Mouse (Mus musculus) heart, embryonic 15.5 days (tissue): ENCODE results near the gene Mecom. TPM values are rescaled to one million over a fixed set of nuclear protein-coding genes. Genes with fewer than 3 reads are reported as not detected.

Experiments
- ATAC-seq: fragments of 200-750 bp; cut with Nextera tagmentation; replicated peaks from 2 replicates; pipeline ENCODE4 v1.8.0; 2017; ENCODE audit warnings: low read depth, moderate TSS enrichment; ENCODE audit not compliant: insufficient number of reproducible peaks, insufficient read depth, low FRiP score
- H3K27ac ChIP-seq: fragments of 300-500 bp; sonication (generic); 2 replicates; pipeline ENCODE4 v1.5.1; 2015; ENCODE audit warnings: mild to moderate bottlenecking, inconsistent platforms
- H3K27me3 ChIP-seq: fragments of 300-500 bp; sonication (generic); 2 replicates; pipeline ENCODE4 v1.6.1; 2015; ENCODE audit warnings: inconsistent platforms
- H3K36me3 ChIP-seq: fragments of 300-500 bp; sonication (generic); 2 replicates; pipeline ENCODE4 v1.6.1; 2015; ENCODE audit warnings: mild to moderate bottlenecking, inconsistent platforms
- H3K4me1 ChIP-seq: fragments of 300-500 bp; sonication (generic); replicated peaks from 2 replicates; pipeline ENCODE4 v1.6.1; 2015; ENCODE audit warnings: inconsistent platforms
- H3K4me2 ChIP-seq: fragments of 300-500 bp; sonication (generic); 2 replicates; pipeline ENCODE4 v1.6.1; 2015; ENCODE audit warnings: inconsistent platforms, mild to moderate bottlenecking, moderate library complexity
- H3K4me3 ChIP-seq: fragments of 300-500 bp; sonication (generic); 2 replicates; pipeline ENCODE4 v1.5.1; 2015; ENCODE audit warnings: mild to moderate bottlenecking, inconsistent platforms
- H3K9ac ChIP-seq: fragments of 300-500 bp; sonication (generic); 2 replicates; pipeline ENCODE4 v1.6.1; 2015; ENCODE audit warnings: mild to moderate bottlenecking, inconsistent platforms
- H3K9me3 ChIP-seq: fragments of 300-500 bp; sonication (generic); replicated peaks from 2 replicates; pipeline ENCODE4 v1.6.1; 2016; ENCODE audit warnings: inconsistent platforms
- WGBS: fragments of 180-500 bp; shearing (Covaris S2); methylation state at CpG from one replicate; pipeline ENCODE4 v1.1.7; 2015; ENCODE audit warnings: mixed read lengths; 5-methylcytosine and 5-hydroxymethylcytosine counted together
- polyA plus RNA-seq: library from polyadenylated mRNA; unstranded; fragments of >200 nt; fragmentation: Nextera tagmentation; extraction: Ambion mirVana; gene quantifications from 2 replicates; pipeline ENCODE4 v1.2.1, GENCODE M21; 2015

Mecom gene
- polyA plus RNA-seq, 1 experiment from 2014 or later = 17.3 TPM

DNA sequence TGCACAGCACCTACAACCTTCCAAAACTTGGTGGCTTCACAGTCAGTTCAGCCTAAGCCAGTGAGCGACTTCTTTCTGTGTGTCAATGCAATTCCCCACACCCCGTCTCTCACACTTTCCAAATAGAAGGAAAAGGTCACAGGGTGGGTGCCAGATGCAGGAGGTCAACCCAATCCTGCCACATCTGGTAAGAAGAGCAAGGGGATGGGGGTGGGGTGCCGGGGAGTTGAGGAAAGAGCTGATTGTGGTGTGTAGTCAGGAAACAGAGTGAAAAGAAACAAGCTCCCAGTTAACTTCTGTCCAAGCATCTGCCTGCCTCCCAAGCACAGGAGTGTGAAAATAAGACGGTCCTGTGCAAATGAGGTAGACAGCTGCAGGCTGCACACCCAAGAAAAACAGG, 408.1 kb downstream of the Mecom start:
- H3K4me2 ChIP-seq = no peak overlapping the region
- H3K9ac ChIP-seq = no peak overlapping the region
- no peaks in the 10 kb centered on the region for H3K27me3 ChIP-seq
- no peak overlapping the region for H3K4me3 ChIP-seq
- H3K4me1 ChIP-seq = no peaks in the 10 kb centered on the region
- H3K36me3 ChIP-seq = no peaks in the 10 kb centered on the region
- no peak for ATAC-seq
- H3K9me3 ChIP-seq = no peaks in the 10 kb centered on the region
- H3K27ac ChIP-seq = no peak overlapping the region
- WGBS = 64% methylated on average over 4 of the region's 4 CpGs

DNA sequence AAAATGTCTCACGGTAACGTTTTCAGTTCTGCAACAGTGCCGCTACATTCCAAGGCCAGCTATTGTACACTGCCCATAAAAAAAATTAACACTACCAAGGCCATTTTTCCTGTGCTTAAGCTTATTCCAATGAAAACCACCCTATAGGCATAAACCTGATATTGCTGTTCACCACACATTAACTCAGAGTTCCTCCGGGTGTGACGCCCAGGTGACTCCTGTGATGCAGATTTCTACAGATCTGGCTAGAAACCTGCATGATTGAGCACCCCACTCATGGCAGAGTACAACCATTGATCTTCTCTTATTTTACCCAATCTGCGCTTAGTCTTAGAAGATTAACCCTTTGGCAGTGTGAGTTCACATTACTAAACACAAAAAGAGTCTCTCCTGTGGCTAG, 409.2 kb downstream of the Mecom start:
- Histone ChIP-seq H3K4me1 (no peaks in the 10 kb centered on the region), H3K27ac (no peak overlapping the region), H3K9me3 (no peaks in the 10 kb centered on the region), H3K36me3 (no peaks in the 10 kb centered on the region), H3K4me2 (no peak overlapping the region), H3K9ac (no peak overlapping the region), H3K27me3 (no peaks in the 10 kb centered on the region), H3K4me3 (no peak overlapping the region)
- ATAC-seq = no peak
- 86% methylated on average over 6 of the region's 6 CpGs for WGBS

DNA sequence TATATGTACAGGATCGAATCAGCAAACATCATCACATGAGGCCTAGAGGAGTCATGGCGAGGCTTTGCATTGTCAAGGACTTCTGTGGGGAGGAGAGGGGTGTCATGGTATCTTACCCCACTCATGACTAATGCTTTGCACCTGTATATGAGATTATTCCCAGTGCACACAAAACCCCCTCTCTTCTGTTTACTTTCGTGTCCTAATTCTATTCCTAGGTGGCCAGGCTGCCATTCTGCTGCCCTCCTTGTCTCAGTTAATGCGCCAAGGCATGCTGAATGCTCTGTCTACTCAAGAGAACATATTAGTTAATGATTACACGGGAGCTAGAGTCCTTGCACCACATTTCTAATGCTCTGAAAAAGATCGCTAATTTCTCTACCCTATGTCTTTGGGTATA, 412.0 kb downstream of the Mecom start:
- H3K27ac ChIP-seq = no peak overlapping the region
- H3K36me3 ChIP-seq = no peaks in the 10 kb centered on the region
- WGBS = 81% methylated on average over 6 of the region's 6 CpGs
- no peak for ATAC-seq
- no peaks in the 10 kb centered on the region for H3K9me3 ChIP-seq
- no peak overlapping the region for H3K4me3 ChIP-seq
- H3K4me2 ChIP-seq = no peak overlapping the region
- H3K4me1 ChIP-seq = no peaks in the 10 kb centered on the region
- H3K9ac ChIP-seq = no peak overlapping the region
- H3K27me3 ChIP-seq = no peaks in the 10 kb centered on the region

GRCm38 (mm10) chr3:30135119-30135518, 412.7 kb downstream of the Mecom start:
- no peak for ATAC-seq
- WGBS = 63% methylated on average over 1 of the region's 1 CpGs

DNA sequence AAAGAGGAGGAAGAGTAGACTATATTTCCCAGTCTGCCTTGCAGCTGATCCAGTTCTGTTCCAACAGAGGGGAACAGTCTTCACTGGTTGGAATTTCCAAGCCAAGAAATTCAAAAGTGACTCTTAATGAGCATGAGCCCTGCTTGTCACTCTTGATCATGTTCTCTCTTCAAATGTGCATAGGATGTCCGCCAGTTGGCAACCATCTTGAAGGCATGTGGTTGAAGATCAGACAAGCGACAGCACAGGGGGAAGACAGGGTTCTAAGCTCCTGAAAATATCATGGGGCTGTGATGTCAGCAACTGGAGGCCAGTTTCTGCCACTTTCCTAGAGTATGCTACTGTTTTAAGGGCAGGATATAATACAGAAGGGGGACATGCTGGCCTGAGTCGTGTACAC, 414.8 kb downstream of the Mecom start:
- H3K9ac ChIP-seq = no peak overlapping the region
- H3K4me2 ChIP-seq = no peak overlapping the region
- no peaks in the 10 kb centered on the region for H3K9me3 ChIP-seq
- H3K27me3 ChIP-seq = no peaks in the 10 kb centered on the region
- WGBS = 78% methylated on average over 3 of the region's 3 CpGs
- H3K4me3 ChIP-seq = no peak overlapping the region
- H3K36me3 ChIP-seq = no peaks in the 10 kb centered on the region
- H3K4me1 ChIP-seq = no peaks in the 10 kb centered on the region
- H3K27ac ChIP-seq = no peak overlapping the region
- ATAC-seq = no peak

More at GRCm38 (mm10) chr3:30135119-30135518, 412.7 kb downstream of the Mecom start:
- H3K9ac ChIP-seq = no peak overlapping the region
- H3K27me3 ChIP-seq = no peaks in the 10 kb centered on the region
- H3K27ac ChIP-seq = no peak overlapping the region
- H3K36me3 ChIP-seq = no peaks in the 10 kb centered on the region
- H3K4me3 ChIP-seq = no peak overlapping the region
- no peaks in the 10 kb centered on the region for H3K4me1 ChIP-seq
- H3K4me2 ChIP-seq = no peak overlapping the region
- H3K9me3 ChIP-seq = no peaks in the 10 kb centered on the region

DNA sequence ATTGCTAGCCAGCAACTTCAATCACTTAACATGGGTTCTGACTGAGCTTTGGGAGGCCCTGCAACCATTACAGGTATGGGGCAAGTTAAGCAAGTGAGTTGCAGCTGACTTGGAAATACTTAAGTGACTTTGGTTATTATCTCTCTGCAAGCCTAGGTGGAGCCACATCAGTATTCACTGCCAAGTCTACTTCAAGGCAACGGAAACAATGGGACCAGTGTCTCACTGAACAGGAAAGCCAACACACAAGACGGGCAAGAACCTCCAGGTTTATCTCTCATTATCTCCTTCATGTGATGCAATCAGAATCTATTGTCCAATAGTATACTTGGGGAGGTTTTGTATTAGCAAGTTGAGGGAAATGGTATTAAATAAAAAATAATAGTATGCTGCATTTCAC, 415.4 kb downstream of the Mecom start:
- Histone ChIP-seq H3K9ac (no peak overlapping the region), H3K36me3 (no peaks in the 10 kb centered on the region), H3K27ac (no peak overlapping the region), H3K9me3 (no peaks in the 10 kb centered on the region), H3K4me1 (no peaks in the 10 kb centered on the region), H3K4me2 (no peak overlapping the region), H3K4me3 (no peak overlapping the region), H3K27me3 (no peaks in the 10 kb centered on the region)
- ATAC-seq = no peak
- 71% methylated on average over 2 of the region's 2 CpGs for WGBS

DNA sequence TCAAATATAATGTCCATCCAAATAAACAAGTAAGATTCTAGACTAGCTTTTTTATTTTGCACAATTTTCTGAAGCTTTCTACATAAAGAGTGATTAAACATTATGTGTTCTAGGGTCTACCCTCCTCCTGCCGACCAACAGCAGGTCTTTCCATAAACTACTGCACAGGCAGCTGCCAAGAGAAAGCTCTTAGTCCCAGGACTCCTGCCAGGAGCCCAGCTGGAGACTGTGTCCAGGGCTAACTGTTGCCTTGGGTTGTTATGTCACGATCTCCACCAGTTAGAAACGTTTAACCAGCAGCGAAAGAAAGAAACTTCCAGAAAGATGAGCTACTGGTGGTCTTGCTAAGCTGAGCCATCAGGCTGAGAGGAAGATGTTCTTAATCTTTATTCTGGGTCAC, 417.3 kb downstream of the Mecom start:
- H3K27ac ChIP-seq = no peak overlapping the region
- H3K27me3 ChIP-seq = no peaks in the 10 kb centered on the region
- WGBS = 47% methylated on average over 4 of the region's 4 CpGs
- H3K9ac ChIP-seq = no peak overlapping the region
- ATAC-seq = no peak
- no peaks in the 10 kb centered on the region for H3K36me3 ChIP-seq
- no peak overlapping the region for H3K4me3 ChIP-seq
- H3K4me1 ChIP-seq = no peaks in the 10 kb centered on the region
- no peaks in the 10 kb centered on the region for H3K9me3 ChIP-seq
- no peak overlapping the region for H3K4me2 ChIP-seq

- Histone ChIP-seq H3K36me3 (no peaks in the 10 kb centered on the region), H3K4me3 (no peak overlapping the region), H3K4me1 (no peaks in the 10 kb centered on the region), H3K27ac (no peak overlapping the region), H3K9ac (no peak overlapping the region), H3K9me3 (no peaks in the 10 kb centered on the region), H3K27me3 (no peaks in the 10 kb centered on the region), H3K4me2 (no peak overlapping the region)
- 77% methylated on average over 3 of the region's 3 CpGs for WGBS
- ATAC-seq = no peak
These were observed 425.2 kb downstream of the Mecom start for GRCm38 (mm10) chr3:30122618-30123017.

DNA sequence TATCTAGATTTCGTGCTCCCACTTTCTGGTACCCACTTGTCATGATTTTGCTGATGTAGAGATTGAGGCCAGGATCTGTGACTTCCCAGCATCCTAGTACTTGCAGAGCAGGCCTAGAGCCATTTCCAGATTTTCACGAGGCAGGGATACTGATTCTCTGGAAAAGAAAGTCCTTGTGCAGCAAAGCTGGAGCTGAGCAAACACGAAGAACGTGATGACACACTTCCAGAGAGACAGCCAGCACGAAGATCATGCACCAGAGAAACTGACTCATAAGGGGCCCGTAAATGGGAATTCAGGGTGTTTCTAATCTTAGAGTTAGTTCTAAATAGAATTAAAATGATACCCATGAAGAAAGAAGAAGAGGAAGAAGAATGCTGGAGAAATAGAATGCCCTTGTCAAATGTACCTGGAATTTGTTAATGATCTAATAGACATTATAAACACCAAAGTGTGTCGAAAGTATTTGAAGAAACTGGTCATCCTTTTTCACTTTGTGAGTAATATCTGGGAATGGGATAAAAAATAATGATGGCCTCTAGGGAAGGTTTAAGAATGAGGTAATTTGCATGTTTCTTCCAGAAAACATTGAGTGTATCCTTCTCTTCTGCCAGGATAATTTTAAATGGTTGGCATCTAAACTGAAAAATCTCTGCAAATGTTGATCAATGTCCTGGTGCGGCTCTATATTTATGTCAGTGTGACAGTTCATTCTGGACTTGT, 426.9 kb downstream of the Mecom start:
- Histone ChIP-seq H3K4me3 (no peak overlapping the region), H3K4me1 (no peaks in the 10 kb centered on the region), H3K36me3 (no peaks in the 10 kb centered on the region), H3K4me2 (no peak overlapping the region), H3K27ac (no peak overlapping the region), H3K9ac (no peak overlapping the region), H3K27me3 (no peaks in the 10 kb centered on the region), H3K9me3 (no peaks in the 10 kb centered on the region)
- 74% methylated on average over 8 of the region's 8 CpGs for WGBS
- ATAC-seq = no peak

- H3K4me1 ChIP-seq = no peaks in the 10 kb centered on the region
- no peaks in the 10 kb centered on the region for H3K27me3 ChIP-seq
- H3K4me2 ChIP-seq = no peak overlapping the region
- ATAC-seq = no peak
- H3K4me3 ChIP-seq = no peak overlapping the region
- no peak overlapping the region for H3K27ac ChIP-seq
- no peaks in the 10 kb centered on the region for H3K9me3 ChIP-seq
- WGBS = 70% methylated on average over 7 of the region's 7 CpGs
- no peaks in the 10 kb centered on the region for H3K36me3 ChIP-seq
- no peak overlapping the region for H3K9ac ChIP-seq
These were observed 429.1 kb downstream of the Mecom start for GRCm38 (mm10) chr3:30118594-30119297.

- H3K9ac ChIP-seq = no peak overlapping the region
- no peak overlapping the region for H3K27ac ChIP-seq
- no peaks in the 10 kb centered on the region for H3K9me3 ChIP-seq
- H3K4me1 ChIP-seq = no peaks in the 10 kb centered on the region
- no peak overlapping the region for H3K4me3 ChIP-seq
- H3K27me3 ChIP-seq = no peaks in the 10 kb centered on the region
- WGBS = 75% methylated on average over 3 of the region's 3 CpGs
- H3K4me2 ChIP-seq = no peak overlapping the region
- H3K36me3 ChIP-seq = no peaks in the 10 kb centered on the region
- ATAC-seq = no peak
These were observed 434.5 kb downstream of the Mecom start for GRCm38 (mm10) chr3:30113249-30113770.
